Mouse (Mus musculus) heart, embryonic 14.5 days (tissue): ENCODE results near the gene Krtap9-3. TPM values are rescaled to one million over a fixed set of nuclear protein-coding genes. Genes with fewer than 3 reads are reported as not detected.
"Not testable (repeated sequence)": the region's sequence is repeated elsewhere in the genome, so short reads cannot be mapped to it uniquely, and the experiment has no call there.

Source experiments
- ATAC-seq: fragments of 200-750 bp; cut with Nextera tagmentation; 2 replicates; pipeline ENCODE4 v1.8.0; 2017; ENCODE audit warnings: low read depth, moderate TSS enrichment; ENCODE audit not compliant: insufficient number of reproducible peaks, insufficient read depth, low FRiP score
- H3K27ac ChIP-seq, 2 experiments: fragments of 200-500 bp in 1 of 2; fragments of 300-500 bp in 1 of 2; sonication (generic) in 1 of 2; replicated peaks in 1 of 2; 2 replicates each; pipeline ENCODE4 v1.5.1; 2012 to 2014; ENCODE audit warnings: low read depth in 2 of 2, low read length in 2 of 2, control low read depth in 1 of 2, mild to moderate bottlenecking in 1 of 2, mixed read lengths in 1 of 2; ENCODE audit not compliant: control insufficient read depth in 1 of 2, insufficient read depth in 1 of 2
- H3K27me3 ChIP-seq: fragments of 300-500 bp; sonication (generic); 2 replicates; pipeline ENCODE4 v1.6.1; 2014; ENCODE audit warnings: mild to moderate bottlenecking, low read length, control low read depth; ENCODE audit not compliant: control insufficient read depth, insufficient read depth
- H3K36me3 ChIP-seq: fragments of 300-500 bp; sonication (generic); 2 replicates; pipeline ENCODE4 v1.6.1; 2014; ENCODE audit warnings: mild to moderate bottlenecking, control low read depth, low read length, mixed read lengths; ENCODE audit not compliant: control insufficient read depth, insufficient read depth
- H3K4me1 ChIP-seq, 2 experiments: fragments of 200-500 bp in 1 of 2; fragments of 300-500 bp in 1 of 2; sonication (generic) in 1 of 2; 2 replicates each; pipeline ENCODE4 v1.6.1; 2012 to 2014; ENCODE audit warnings: low read length in 2 of 2, control low read depth in 1 of 2, mixed read lengths in 1 of 2; ENCODE audit not compliant: control insufficient read depth in 2 of 2, insufficient read depth in 2 of 2
- H3K4me2 ChIP-seq: fragments of 300-500 bp; sonication (generic); 2 replicates; pipeline ENCODE4 v1.6.1; 2014; ENCODE audit warnings: mild to moderate bottlenecking, low read length
- H3K4me3 ChIP-seq, 2 experiments: fragments of 200-500 bp in 1 of 2; fragments of 300-500 bp in 1 of 2; sonication (generic) in 1 of 2; 2 replicates each; pipeline ENCODE4 v1.5.1; 2012 to 2014; ENCODE audit warnings: low read length in 2 of 2, mild to moderate bottlenecking in 2 of 2, control low read depth in 1 of 2, low read depth in 1 of 2, moderate library complexity in 1 of 2; ENCODE audit not compliant: control insufficient read depth in 1 of 2, insufficient read depth in 1 of 2
- H3K9ac ChIP-seq: fragments of 300-500 bp; sonication (generic); 2 replicates; pipeline ENCODE4 v1.6.1; 2014; ENCODE audit warnings: mild to moderate bottlenecking, low read length
- H3K9me3 ChIP-seq: fragments of 300-500 bp; sonication (generic); 2 replicates; pipeline ENCODE4 v1.6.1; 2016; ENCODE audit warnings: low read length, control low read depth; ENCODE audit not compliant: control insufficient read depth
- WGBS: fragments of 180-500 bp; shearing (Covaris S2); extraction: QIAGEN DNeasy Blood & Tissue Kit; methylation state at CpG from one replicate; pipeline ENCODE4 v1.1.7; 2014; 5-methylcytosine and 5-hydroxymethylcytosine counted together
- polyA plus RNA-seq: library from polyadenylated mRNA; unstranded; fragments of >200 nt; fragmentation: Nextera tagmentation; extraction: Ambion mirVana; gene quantifications from 2 replicates; pipeline ENCODE4 v1.2.1, GENCODE M21; 2014

The Krtap9-3 gene
- polyA plus RNA-seq, result not detected in 2 replicates

- H3K4me2 ChIP-seq, H3K9ac ChIP-seq, H3K36me3 ChIP-seq, H3K27ac ChIP-seq, ATAC-seq, H3K9me3 ChIP-seq, H3K27me3 ChIP-seq, H3K4me1 ChIP-seq, H3K4me3 ChIP-seq: not testable (repeated sequence)
- WGBS, result 72% methylated on average over 5 of the region's 6 CpGs
Observed at GRCm38 (mm10) chr11:99597742-99598141, at the start of gene Krtap9-3. TSS of gene Krtap9-3 (minus strand) at chr11:99598105.

DNA sequence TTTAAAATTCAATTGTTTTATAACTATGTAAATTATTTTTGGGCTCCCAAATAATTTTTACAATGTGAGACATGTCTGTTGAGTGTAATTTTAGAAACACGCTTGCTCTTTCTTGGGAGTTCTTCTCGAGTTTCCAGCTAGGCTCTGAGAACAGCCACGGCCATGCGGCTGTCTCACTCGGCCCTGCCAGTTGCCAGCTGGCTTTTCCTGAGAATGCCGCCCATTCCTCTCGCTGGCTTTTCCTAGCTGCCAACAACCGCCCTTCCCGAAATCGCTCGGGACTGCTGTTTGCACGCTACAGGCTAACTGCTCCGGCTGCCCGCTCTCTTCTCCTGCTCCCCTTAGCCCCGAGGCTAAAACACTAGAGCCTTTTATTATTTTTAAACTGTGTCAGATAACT lies 48.5 kb upstream of the Krtap9-3 start:
- Histone ChIP-seq H3K36me3 (no peaks in the 10 kb centered on the region), H3K9me3 (no peaks in the 10 kb centered on the region), H3K9ac (no peak overlapping the region), H3K27ac (no peak overlapping the region), H3K4me3 (no peak overlapping the region), H3K4me2 (no peak overlapping the region), H3K27me3 (no peaks in the 10 kb centered on the region), H3K4me1 (no peaks in the 10 kb centered on the region)
- WGBS, result 81% methylated on average over 15 of the region's 15 CpGs
- ATAC-seq, result no peak

DNA sequence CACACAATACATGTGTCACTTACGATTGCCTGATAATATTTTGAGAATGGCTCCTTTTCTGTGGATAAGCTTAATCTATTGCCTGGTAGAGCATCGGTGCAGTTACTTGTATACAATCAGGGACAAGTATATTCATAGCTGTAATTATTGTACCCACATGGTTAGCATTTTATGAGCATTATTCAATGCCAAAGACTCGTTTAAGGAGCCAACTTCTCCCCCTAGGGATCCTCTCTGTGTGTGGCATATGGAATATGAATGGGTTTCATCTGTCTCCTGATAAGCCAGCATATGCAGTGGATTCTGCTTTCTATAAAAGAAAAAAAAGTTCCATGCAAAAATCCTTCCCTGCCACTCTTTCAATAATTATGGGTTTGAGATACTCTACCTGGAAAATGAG lies 46.4 kb upstream of the Krtap9-3 start:
- no peak for ATAC-seq
- Histone ChIP-seq H3K4me3 (no peak overlapping the region), H3K9ac (no peak overlapping the region), H3K36me3 (no peaks in the 10 kb centered on the region), H3K4me2 (no peak overlapping the region), H3K27ac (no peak overlapping the region), H3K27me3 (no peaks in the 10 kb centered on the region), H3K4me1 (no peaks in the 10 kb centered on the region), H3K9me3 (no peaks in the 10 kb centered on the region)
- 75% methylated on average over 3 of the region's 3 CpGs for WGBS

GRCm38 (mm10) chr11:99643635-99644139 lies 45.8 kb upstream of the Krtap9-3 start, which contains the start of gene Krtap4-7:
TSS of gene Krtap4-7 (minus strand) at chr11:99644089.
- H3K4me3 ChIP-seq, H3K9ac ChIP-seq, H3K27me3 ChIP-seq, H3K4me2 ChIP-seq, ATAC-seq, H3K4me1 ChIP-seq, H3K9me3 ChIP-seq, H3K27ac ChIP-seq, H3K36me3 ChIP-seq: not testable (repeated sequence)
- WGBS, result 79% methylated on average over 9 of the region's 9 CpGs

DNA sequence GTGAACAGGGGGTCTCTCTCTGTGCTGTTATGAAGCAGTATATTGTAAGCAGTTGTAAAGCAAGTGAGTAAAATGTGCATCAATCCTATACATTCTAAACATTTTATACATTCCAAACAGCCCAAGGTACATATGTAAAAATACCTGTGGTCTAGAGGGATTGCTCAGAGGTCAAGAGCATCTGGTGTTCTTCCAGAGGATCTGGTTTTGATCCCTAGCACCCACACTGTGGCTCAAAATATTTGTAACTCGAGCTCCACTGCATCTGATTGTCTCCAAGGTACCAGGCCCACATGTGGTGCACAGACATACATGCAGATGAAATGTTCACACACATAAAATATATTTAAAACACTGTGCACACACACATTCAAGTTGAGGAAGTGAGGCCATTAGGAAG lies 43.0 kb upstream of the Krtap9-3 start:
- Histone ChIP-seq H3K9me3 (no peaks in the 10 kb centered on the region), H3K27ac (no peak overlapping the region), H3K27me3 (no peaks in the 10 kb centered on the region), H3K4me2 (no peak overlapping the region), H3K9ac (no peak overlapping the region), H3K4me1 (no peaks in the 10 kb centered on the region), H3K4me3 (no peak overlapping the region), H3K36me3 (no peaks in the 10 kb centered on the region)
- WGBS, result 31% methylated on average over 1 of the region's 1 CpGs
- no peak for ATAC-seq

DNA sequence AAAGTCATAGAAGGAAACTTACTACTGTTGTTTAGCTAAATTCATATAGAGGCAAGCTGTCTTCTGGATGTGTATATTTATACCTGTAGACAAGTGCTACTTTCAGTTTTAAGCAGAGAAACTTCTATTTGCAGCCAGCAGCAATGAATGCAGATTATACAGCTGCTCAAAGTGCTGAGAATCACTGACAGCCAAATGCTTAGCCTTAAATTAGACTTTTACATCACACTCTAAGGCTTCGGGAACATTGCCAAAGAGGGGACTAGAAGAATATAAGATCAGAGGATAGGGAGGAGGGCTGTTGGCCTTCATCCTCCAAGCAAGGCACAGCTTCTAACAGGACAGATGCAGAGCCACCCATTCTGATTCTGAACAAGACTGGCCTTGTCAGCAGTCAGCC lies 39.2 kb upstream of the Krtap9-3 start:
- no peak overlapping the region for H3K4me2 ChIP-seq
- no peaks in the 10 kb centered on the region for H3K9me3 ChIP-seq
- no peaks in the 10 kb centered on the region for H3K4me1 ChIP-seq
- H3K36me3 ChIP-seq, result no peaks in the 10 kb centered on the region
- H3K9ac ChIP-seq, result no peak overlapping the region
- 44% methylated on average over 1 of the region's 1 CpGs for WGBS
- no peak overlapping the region for H3K4me3 ChIP-seq
- H3K27me3 ChIP-seq, result no peaks in the 10 kb centered on the region
- no peak overlapping the region for H3K27ac ChIP-seq
- no peak for ATAC-seq

- no peak for ATAC-seq
- Histone ChIP-seq H3K4me3 (no peak within 1 kb of the TSS), H3K4me2 (no peak within 1 kb of the TSS), H3K27ac (no peak within 1 kb of the TSS), H3K9ac (no peak within 1 kb of the TSS), H3K4me1 (no peaks in the 10 kb centered on the region), H3K9me3 (no peaks in the 10 kb centered on the region), H3K27me3 (no peaks in the 10 kb centered on the region), H3K36me3 (no peaks in the 10 kb centered on the region)
- WGBS, result 30% methylated on average over 8 of the region's 8 CpGs
Observed at GRCm38 (mm10) chr11:99634653-99635134, 36.8 kb upstream of the Krtap9-3 start, which contains the start of gene Krtap4-2. TSS of gene Krtap4-2 (minus strand) at chr11:99635084.

GRCm38 (mm10) chr11:99633293-99633692 lies 35.4 kb upstream of the Krtap9-3 start:
- Histone ChIP-seq H3K27me3 (no peaks in the 10 kb centered on the region), H3K4me2 (no peak overlapping the region), H3K9ac (no peak overlapping the region), H3K4me3 (no peak overlapping the region), H3K27ac (no peak overlapping the region), H3K9me3 (no peaks in the 10 kb centered on the region), H3K4me1 (no peaks in the 10 kb centered on the region), H3K36me3 (no peaks in the 10 kb centered on the region)
- 73% methylated on average over 2 of the region's 2 CpGs for WGBS
- ATAC-seq, result no peak
